Comparison of ENCODE assay signal across 7 mouse cellular contexts in genomic region chr4:123139513-123140154, GRCm38 (mm10). TPM values are rescaled to one million over a fixed set of nuclear protein-coding genes. Genes with fewer than 3 reads are reported as not detected.
DNase-seq lines count a peak whose midpoint lies in the region; ATAC-seq and TF ChIP-seq lines count a peak whose summit lies in the region.

Gene Ppie (minus strand): TSS chr4:123139951.

- peak within 1 kb of the TSS; percentile 88 for H3K4me2 ChIP-seq in intestine, embryonic 14.5 days (ENCODE audit: low read length)
- H3K4me2 ChIP-seq in midbrain, embryonic 12.5 days (replicated peaks) = peak within 1 kb of the TSS; percentile 83

- peaks cover 16% of the 10 kb centered on the region for H3K4me1 ChIP-seq in intestine, embryonic 14.5 days (replicated peaks; ENCODE audit: control insufficient read depth, insufficient read depth, low read length)
- H3K4me1 ChIP-seq in midbrain, embryonic 12.5 days = peaks cover 12% of the 10 kb centered on the region
- peaks cover 9% of the 10 kb centered on the region for H3K4me1 ChIP-seq in small intestine, adult 2 months (ENCODE audit: control insufficient read depth, insufficient read depth, insufficient read length, low read length)

- peak within 1 kb of the TSS; percentile 80 for H3K4me3 ChIP-seq in intestine, embryonic 14.5 days (ENCODE audit: low read depth, low read length)
- peak within 1 kb of the TSS; percentile 72 for H3K4me3 ChIP-seq in midbrain, embryonic 12.5 days
- H3K4me3 ChIP-seq in small intestine, adult 2 months (ENCODE audit: low read depth, low read length) = peak within 1 kb of the TSS; percentile 72

- H3K9me3 ChIP-seq in intestine, embryonic 14.5 days (ENCODE audit: control insufficient read depth, low read length) = no peaks in the 10 kb centered on the region
- H3K9me3 ChIP-seq in midbrain, embryonic 12.5 days = no peaks in the 10 kb centered on the region

- peak; percentile 83 for TF ChIP-seq POLR2A in small intestine, adult 2 months (IDR thresholded peaks at IDR 0.05; ENCODE audit: low read depth, low read length)

- peak within 1 kb of the TSS; percentile 61 for H3K9ac ChIP-seq in intestine, embryonic 14.5 days (ENCODE audit: low read length)
- H3K9ac ChIP-seq in midbrain, embryonic 12.5 days (replicated peaks) = peak within 1 kb of the TSS; percentile 61

- H3K27me3 ChIP-seq in intestine, embryonic 14.5 days (replicated peaks; ENCODE audit: control insufficient read depth, insufficient read depth, low read length) = no peaks in the 10 kb centered on the region
- H3K27me3 ChIP-seq in midbrain, embryonic 12.5 days = peaks cover 6% of the 10 kb centered on the region; the same call in 1 of the 2 replicates
- no peaks in the 10 kb centered on the region for H3K27me3 ChIP-seq in small intestine, adult 2 months (ENCODE audit: control insufficient read depth, insufficient read depth, low read length)

- peak within 1 kb of the TSS; percentile 88 for H3K27ac ChIP-seq in intestine, embryonic 14.5 days (ENCODE audit: low read depth)
- peak within 1 kb of the TSS; percentile 65 for H3K27ac ChIP-seq in midbrain, embryonic 12.5 days (replicated peaks)
- peak within 1 kb of the TSS; percentile 51 for H3K27ac ChIP-seq in small intestine, adult 2 months (ENCODE audit: insufficient read depth, low read depth, low read length)

- ATAC-seq in intestine, embryonic 14.5 days (replicated peaks; ENCODE audit: low FRiP score, low TSS enrichment, low read depth) = peak; percentile 98
- ATAC-seq in midbrain, embryonic 12.5 days (ENCODE audit: low FRiP score, low read depth) = peak; percentile 97

- TF ChIP-seq CTCF in small intestine, adult 2 months (IDR thresholded peaks at IDR 0.05; ENCODE audit: extremely low read depth, insufficient read length, insufficient replicate concordance, low read depth, low read length) = no peak

- peaks cover 19% of the 10 kb centered on the region for H3K36me3 ChIP-seq in intestine, embryonic 14.5 days (ENCODE audit: control insufficient read depth, insufficient read depth, low read length)
- H3K36me3 ChIP-seq in midbrain, embryonic 12.5 days = peaks cover 25% of the 10 kb centered on the region
- peaks cover 16% of the 10 kb centered on the region for H3K36me3 ChIP-seq in small intestine, adult 2 months (ENCODE audit: control insufficient read depth, insufficient read depth, low read length)

- under 1% methylated on average over 34 of the region's 34 CpGs for WGBS in intestine, embryonic 14.5 days
- under 1% methylated on average over 34 of the region's 34 CpGs for WGBS in midbrain, embryonic 12.5 days
- WGBS in small intestine, adult 2 months = under 1% methylated on average over 34 of the region's 34 CpGs

- intact Hi-C loops in left cerebral cortex, postnatal 4 days (cut with DNase I) = no loop called here

- peak; percentile 89 for DNase-seq in adrenal gland, adult 2 months
- peak; percentile 96 for DNase-seq in embryo, embryonic 11 days
- peak; percentile 82 for DNase-seq in gastrocnemius, postnatal 25 days
- peak; percentile 95 for DNase-seq in intestine, embryonic 14.5 days (ENCODE audit: low spot score)
- DNase-seq in left cerebral cortex, postnatal 4 days = peak; percentile 90

RNA-seq across cellular contexts. Expression of gene Ppie, which starts in this region (rescaled TPM):
- 10 to 100 TPM; 42.4 to 59.1 TPM for total RNA-seq in adrenal gland, adult 2 months (2021)
- polyA plus RNA-seq in adrenal gland, adult 2 months (2012; rRNA removed) = 9.1 and 10.5 TPM in 2 replicates
- 10 to 100 TPM; 16.8 to 17.6 TPM for total RNA-seq in gastrocnemius, postnatal 25 days (2021)
- 111 and 112 TPM in 2 replicates for polyA plus RNA-seq in intestine, embryonic 14.5 days (2014; fragmentation: Nextera tagmentation; extraction: Ambion mirVana)
- 10 to 100 TPM; 30.3 to 31.5 TPM for total RNA-seq in left cerebral cortex, postnatal 4 days (2021)
- 91.9 and 99.0 TPM in 2 replicates for polyA plus RNA-seq in midbrain, embryonic 12.5 days (2016; fragmentation: Nextera tagmentation; extraction: Ambion mirVana)
- 5.0 and 10.7 TPM in 2 replicates for polyA plus RNA-seq in small intestine, adult 2 months (2012; rRNA removed)

Comparison
In these comparisons a context has a peak if more than half of its experiments do, and no peak if none do; other contexts are left out.
1. Peak in every context shown above with its lines: DNase-seq, ATAC-seq, H3K4me3 ChIP-seq and H3K27ac ChIP-seq.